Mouse (Mus musculus) E14TG2a.4 (cell line): ENCODE data around the gene Fam43a.

Source experiments
- H3K27me3 ChIP-seq: 2 replicates; pipeline ENCODE4 v1.6.1; 2014; ENCODE audit warnings: low read length, control low read depth; ENCODE audit not compliant: insufficient read depth
- H3K36me3 ChIP-seq: 2 replicates; pipeline ENCODE4 v1.6.1; 2014; ENCODE audit warnings: low read length, control low read depth; ENCODE audit not compliant: insufficient read depth
- H3K4me1 ChIP-seq: replicated peaks from 2 replicates; pipeline ENCODE4 v1.6.1; 2014; ENCODE audit warnings: low read depth, low read length, control low read depth
- H3K4me3 ChIP-seq: replicated peaks from 2 replicates; pipeline ENCODE4 v1.5.1; 2014; ENCODE audit warnings: mild to moderate bottlenecking, low read length
- H3K9me3 ChIP-seq: 2 replicates; pipeline ENCODE4 v1.6.1; 2014; ENCODE audit warnings: low read length, control low read depth
- CTCF ChIP-seq: conservative IDR thresholded peaks from 2 replicates; pipeline ENCODE4 v1.5.1; 2014; ENCODE audit warnings: low read length
- NANOG ChIP-seq: IDR thresholded peaks from 2 replicates; pipeline ENCODE4 v1.6.1; 2014; ENCODE audit warnings: borderline replicate concordance, low read length, mixed read lengths
- POU5F1 ChIP-seq: IDR thresholded peaks from 2 replicates; pipeline ENCODE4 v1.6.1; 2014; ENCODE audit warnings: low read length, borderline replicate concordance

The Fam43a gene

GRCm38 (mm10) chr16:30599491-30600268, at the start of gene Fam43a:
Fam43a (plus strand) TSS chr16:30599723.
- H3K4me3 ChIP-seq: peak within 1 kb of the TSS; percentile 92
- H3K4me1 ChIP-seq: peaks cover 67% of the 10 kb centered on the region
- TF ChIP-seq POU5F1 (no peak), CTCF (no peak), NANOG (no peak)
- peaks cover 15% of the 10 kb centered on the region for H3K36me3 ChIP-seq
- H3K9me3 ChIP-seq: no peaks in the 10 kb centered on the region
- peaks cover 21% of the 10 kb centered on the region for H3K27me3 ChIP-seq

GRCm38 (mm10) chr16:30549966-30550747, 49.4 kb upstream of the Fam43a start:
- Histone ChIP-seq H3K27me3 (peaks cover 21% of the 10 kb centered on the region), H3K4me1 (peaks cover 49% of the 10 kb centered on the region), H3K4me3 (peak overlapping the region; percentile 92), H3K9me3 (peaks cover 17% of the 10 kb centered on the region), H3K36me3 (no peaks in the 10 kb centered on the region)
- no peak for TF ChIP-seq NANOG
- no peak for TF ChIP-seq CTCF
- no peak for TF ChIP-seq POU5F1

GRCm38 (mm10) chr16:30550748-30551192, 48.8 kb upstream of the Fam43a start, which contains the start of gene Tmem44:
Tmem44 (minus strand) TSS chr16:30550842.
- peaks cover 23% of the 10 kb centered on the region for H3K9me3 ChIP-seq
- TF ChIP-seq CTCF (no peak), NANOG (no peak), POU5F1 (no peak)
- H3K4me3 ChIP-seq: peak within 1 kb of the TSS; percentile 92
- peaks cover 6% of the 10 kb centered on the region for H3K36me3 ChIP-seq
- peaks cover 49% of the 10 kb centered on the region for H3K4me1 ChIP-seq
- peaks cover 21% of the 10 kb centered on the region for H3K27me3 ChIP-seq

- TF ChIP-seq NANOG: no peak
- no peak for TF ChIP-seq CTCF
- no peak for TF ChIP-seq POU5F1
These were observed 46.7 kb upstream of the Fam43a start for GRCm38 (mm10) chr16:30552621-30553338.

GRCm38 (mm10) chr16:30554109-30554508, 45.4 kb upstream of the Fam43a start:
- H3K36me3 ChIP-seq: peaks cover 34% of the 10 kb centered on the region
- H3K27me3 ChIP-seq: peaks cover 11% of the 10 kb centered on the region
- TF ChIP-seq NANOG: no peak
- no peak for TF ChIP-seq POU5F1
- peaks cover 37% of the 10 kb centered on the region for H3K4me1 ChIP-seq
- H3K4me3 ChIP-seq: no peak overlapping the region
- H3K9me3 ChIP-seq: peaks cover 52% of the 10 kb centered on the region

More at GRCm38 (mm10) chr16:30552621-30553338, 46.7 kb upstream of the Fam43a start:
- peaks cover 20% of the 10 kb centered on the region for H3K36me3 ChIP-seq
- peaks cover 45% of the 10 kb centered on the region for H3K4me1 ChIP-seq
- H3K4me3 ChIP-seq: 0 out of 2 replicates have a peak overlapping the region, but pooled peaks have one; percentile 7
- H3K9me3 ChIP-seq: peaks cover 38% of the 10 kb centered on the region
- H3K27me3 ChIP-seq: peaks cover 21% of the 10 kb centered on the region

DNA sequence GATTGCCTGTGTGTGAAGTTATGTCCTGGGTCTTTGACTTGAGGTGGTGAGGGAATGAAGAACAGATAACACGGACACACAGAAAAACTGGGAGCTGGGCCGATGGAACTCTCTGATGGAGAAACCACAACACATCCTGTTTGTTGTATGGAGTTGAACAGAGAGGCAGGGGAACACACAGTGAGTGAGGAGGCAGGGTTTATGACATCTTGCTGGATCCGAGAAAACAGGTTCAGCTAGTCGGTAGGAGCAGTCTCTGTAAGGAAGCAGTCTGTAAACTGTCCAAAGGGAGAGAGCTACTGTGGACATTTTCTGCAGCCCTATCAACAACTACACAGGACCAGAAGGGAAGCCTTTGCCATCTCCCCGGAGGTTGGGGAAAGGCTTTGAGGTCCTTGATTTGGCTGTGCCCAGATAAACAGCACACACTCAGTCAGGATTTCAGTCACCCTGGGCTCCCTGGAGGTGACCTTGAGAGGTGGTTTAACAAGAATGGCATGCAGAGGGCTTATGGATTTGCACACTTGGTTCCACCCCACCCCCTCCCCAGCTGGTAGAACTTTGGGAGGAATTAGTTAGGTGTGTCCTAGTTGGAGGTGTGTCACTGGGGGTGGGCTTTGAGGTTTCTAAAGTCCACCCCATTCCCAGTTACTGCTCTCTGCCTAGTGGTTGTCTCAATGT, 40.1 kb upstream of the Fam43a start:
- Histone ChIP-seq H3K27me3 (no peaks in the 10 kb centered on the region), H3K9me3 (peaks cover 49% of the 10 kb centered on the region), H3K4me1 (peaks cover 48% of the 10 kb centered on the region), H3K36me3 (peaks cover 87% of the 10 kb centered on the region), H3K4me3 (no peak overlapping the region)
- no peak for TF ChIP-seq CTCF

DNA sequence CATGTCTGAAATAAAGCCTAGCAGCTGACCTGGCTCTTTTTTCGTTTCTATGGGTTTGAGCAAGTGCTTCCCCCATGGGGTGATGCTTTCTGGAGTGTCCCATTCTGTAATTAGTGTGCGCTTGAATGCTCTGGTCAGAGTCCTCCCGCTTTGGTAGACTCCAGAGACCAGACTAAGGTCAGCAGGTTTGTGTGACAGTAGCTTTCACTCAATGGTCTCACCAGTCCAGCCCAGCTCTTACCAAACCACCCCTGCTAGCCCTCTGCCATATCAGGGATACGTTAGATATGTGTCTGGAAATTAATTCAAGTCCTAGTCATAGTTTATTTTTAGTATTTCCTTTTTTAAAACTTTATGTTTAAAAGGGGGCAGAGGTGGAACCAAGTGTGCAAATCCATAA, 38.9 kb upstream of the Fam43a start:
- H3K4me3 ChIP-seq: no peak overlapping the region
- TF ChIP-seq POU5F1 (no peak), CTCF (no peak), NANOG (no peak)
- H3K4me1 ChIP-seq: peaks cover 51% of the 10 kb centered on the region
- H3K9me3 ChIP-seq: peaks cover 38% of the 10 kb centered on the region
- H3K36me3 ChIP-seq: peaks cover 95% of the 10 kb centered on the region
- no peaks in the 10 kb centered on the region for H3K27me3 ChIP-seq
